Mouse (Mus musculus) heart, embryonic 11.5 days (tissue): ENCODE data around the gene Rab31. TPM values are rescaled to one million over a fixed set of nuclear protein-coding genes. Genes with fewer than 3 reads are reported as not detected.

Experiments used
- ATAC-seq: fragments of 200-750 bp; cut with Nextera tagmentation; replicated peaks from 2 replicates; pipeline ENCODE4 v1.8.0; 2017; ENCODE audit warnings: moderate library complexity; ENCODE audit not compliant: insufficient number of reproducible peaks, low FRiP score, low TSS enrichment
- H3K27ac ChIP-seq: fragments of 300-500 bp; sonication (generic); 2 replicates; pipeline ENCODE4 v1.5.1; 2014; ENCODE audit warnings: mild to moderate bottlenecking, low read depth, low read length
- H3K27me3 ChIP-seq: fragments of 300-500 bp; sonication (generic); 2 replicates; pipeline ENCODE4 v1.6.1; 2014; ENCODE audit warnings: mild to moderate bottlenecking, low read length, mixed read lengths; ENCODE audit not compliant: control insufficient read depth, insufficient read depth
- H3K36me3 ChIP-seq: fragments of 300-500 bp; sonication (generic); 2 replicates; pipeline ENCODE4 v1.6.1; 2014; ENCODE audit warnings: mild to moderate bottlenecking, low read length, moderate library complexity, mixed read lengths; ENCODE audit not compliant: control insufficient read depth, insufficient read depth
- H3K4me1 ChIP-seq: fragments of 300-500 bp; sonication (generic); 2 replicates; pipeline ENCODE4 v1.6.1; 2014; ENCODE audit warnings: low read length; ENCODE audit not compliant: control insufficient read depth, insufficient read depth
- H3K4me2 ChIP-seq: fragments of 300-500 bp; sonication (generic); 2 replicates; pipeline ENCODE4 v1.6.1; 2014; ENCODE audit warnings: mild to moderate bottlenecking, moderate library complexity
- H3K4me3 ChIP-seq: fragments of 300-500 bp; sonication (generic); 2 replicates; pipeline ENCODE4 v1.5.1; 2014; ENCODE audit warnings: low read depth, low read length
- H3K9ac ChIP-seq: fragments of 300-500 bp; sonication (generic); 2 replicates; pipeline ENCODE4 v1.6.1; 2014; ENCODE audit warnings: mild to moderate bottlenecking, low read depth, low read length, moderate library complexity
- H3K9me3 ChIP-seq: fragments of 300-500 bp; sonication (generic); replicated peaks from 2 replicates; pipeline ENCODE4 v1.6.1; 2016; ENCODE audit warnings: low read length; ENCODE audit not compliant: control insufficient read depth
- WGBS: fragments of 180-500 bp; shearing (Covaris S2); extraction: QIAGEN DNeasy Blood & Tissue Kit; methylation state at CpG from one replicate; pipeline ENCODE4 v1.1.7; 2014; ENCODE audit not compliant: insufficient replicate concordance; 5-methylcytosine and 5-hydroxymethylcytosine counted together
- polyA plus RNA-seq: library from polyadenylated mRNA; unstranded; fragments of >200 nt; fragmentation: Nextera tagmentation; extraction: Ambion mirVana; gene quantifications from 2 replicates; pipeline ENCODE4 v1.2.1, GENCODE M21; 2014

The Rab31 gene
- polyA plus RNA-seq, 1 experiment from 2014 or later: 33.2 TPM

DNA sequence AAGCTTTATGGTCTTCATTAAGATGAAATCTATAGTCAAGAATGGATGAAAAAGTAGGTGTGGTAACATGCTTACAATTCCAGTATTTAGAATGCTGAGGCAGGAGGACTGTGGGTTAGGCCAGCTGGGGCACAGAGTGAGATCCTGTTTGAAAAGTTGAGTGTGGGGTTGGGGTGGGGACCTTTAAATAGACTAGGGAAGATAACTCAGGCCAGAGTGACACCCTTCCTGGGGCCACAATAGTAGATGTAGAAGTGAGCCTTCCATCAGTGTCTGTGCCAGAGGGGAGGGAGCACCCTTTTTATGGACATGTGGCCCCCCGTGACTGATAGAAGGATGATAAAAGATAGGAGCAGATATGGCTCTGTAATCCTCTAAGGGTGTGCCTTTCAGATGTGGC is 26.8 kb upstream of the Rab31 start:
- Histone ChIP-seq H3K4me2 (peak overlapping the region; percentile 8; the same call in 1 of the 2 replicates), H3K4me1 (peaks cover 11% of the 10 kb centered on the region), H3K9ac (no peak overlapping the region), H3K36me3 (no peaks in the 10 kb centered on the region), H3K9me3 (no peaks in the 10 kb centered on the region), H3K27ac (no peak overlapping the region), H3K4me3 (no peak overlapping the region), H3K27me3 (no peaks in the 10 kb centered on the region)
- no peak for ATAC-seq
- 50% methylated on average over 1 of the region's 1 CpGs for WGBS

DNA sequence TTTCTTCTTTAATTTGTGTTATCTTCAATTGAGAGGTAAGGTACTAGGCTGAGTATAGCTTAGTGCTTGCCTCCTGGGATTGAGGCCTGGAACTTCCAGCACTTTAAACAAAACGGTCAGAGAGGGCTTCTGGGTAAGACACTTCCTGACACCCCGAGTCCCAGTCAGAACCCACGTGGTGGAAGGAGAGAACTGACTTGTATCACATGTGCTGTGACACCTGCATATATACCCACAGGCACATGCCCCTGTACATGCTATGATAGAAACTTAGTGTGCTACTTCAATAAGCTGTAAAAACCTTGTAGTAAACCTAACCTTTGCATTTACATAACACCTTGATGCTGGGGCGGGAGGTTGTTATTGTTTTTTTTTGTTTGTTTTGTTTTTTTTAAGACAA is 25.9 kb upstream of the Rab31 start:
- Histone ChIP-seq H3K4me2 (no peak overlapping the region), H3K27me3 (no peaks in the 10 kb centered on the region), H3K36me3 (no peaks in the 10 kb centered on the region), H3K4me3 (no peak overlapping the region), H3K9me3 (no peaks in the 10 kb centered on the region), H3K9ac (no peak overlapping the region), H3K4me1 (peaks cover 11% of the 10 kb centered on the region), H3K27ac (no peak overlapping the region)
- WGBS: 61% methylated on average over 4 of the region's 4 CpGs
- ATAC-seq: no peak

DNA sequence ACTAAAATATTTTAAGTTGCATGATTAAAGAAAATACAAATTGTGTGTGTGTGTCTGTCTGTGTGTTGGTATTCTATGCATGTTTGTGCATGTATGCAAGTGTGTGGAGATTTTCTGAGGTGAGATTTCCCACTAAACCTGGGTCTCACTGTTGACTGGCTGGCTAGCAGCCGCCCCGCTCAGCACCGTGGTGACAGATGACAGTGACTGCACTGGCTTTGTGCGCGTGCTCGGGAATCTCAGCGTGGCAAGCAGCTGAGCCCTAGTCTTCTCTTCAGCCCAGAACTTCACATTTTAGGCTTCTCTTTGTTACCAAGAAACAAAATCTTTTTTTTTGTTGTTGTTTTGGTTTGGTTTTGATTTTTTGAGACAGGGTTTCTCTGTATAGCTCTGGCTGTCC is 23.5 kb upstream of the Rab31 start:
- Histone ChIP-seq H3K4me2 (no peak overlapping the region), H3K27me3 (no peaks in the 10 kb centered on the region), H3K27ac (no peak overlapping the region), H3K4me3 (no peak overlapping the region), H3K9me3 (no peaks in the 10 kb centered on the region), H3K9ac (no peak overlapping the region), H3K36me3 (no peaks in the 10 kb centered on the region), H3K4me1 (peaks cover 6% of the 10 kb centered on the region)
- ATAC-seq: no peak
- 70% methylated on average over 7 of the region's 7 CpGs for WGBS

DNA sequence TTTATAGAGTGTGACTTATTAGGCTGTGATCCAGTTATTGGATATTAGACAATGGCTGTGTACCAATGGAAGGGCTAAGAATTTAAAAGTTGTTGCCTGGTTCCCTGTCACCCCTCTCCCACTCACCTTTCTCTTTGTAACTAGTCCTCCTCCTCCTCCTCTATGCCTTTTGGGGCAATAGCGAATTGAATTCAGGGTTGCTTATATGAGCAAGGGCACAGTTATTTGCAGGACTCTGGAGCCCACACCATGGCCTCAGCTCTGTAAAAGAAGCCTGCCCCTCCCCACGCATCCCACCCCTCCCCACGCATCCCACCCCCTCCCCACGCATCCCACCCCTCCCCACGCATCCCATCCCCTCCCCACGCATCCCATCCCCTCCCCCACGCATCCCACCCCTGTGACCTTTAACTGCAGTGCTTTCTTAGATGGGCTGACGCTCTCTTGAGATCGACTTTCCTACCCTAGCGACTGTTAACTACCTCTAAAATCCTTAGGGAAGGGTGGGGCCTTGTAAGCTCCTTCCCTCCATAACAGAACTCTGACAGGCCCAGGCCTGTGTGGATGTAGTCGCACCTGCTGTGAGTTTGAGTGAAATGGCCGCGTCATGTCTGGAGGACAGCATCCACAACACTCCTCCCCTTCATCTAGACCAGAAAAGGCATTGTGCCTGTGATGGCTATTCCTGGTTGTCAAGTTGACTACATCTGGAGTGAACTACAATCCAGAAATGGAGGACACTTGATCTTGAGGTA is 21.7 kb upstream of the Rab31 start:
- Histone ChIP-seq H3K4me2 (no peak overlapping the region), H3K9ac (no peak overlapping the region)
- whole genome bisulfite sequencing: 82% methylated on average over 13 of the region's 13 CpGs

DNA sequence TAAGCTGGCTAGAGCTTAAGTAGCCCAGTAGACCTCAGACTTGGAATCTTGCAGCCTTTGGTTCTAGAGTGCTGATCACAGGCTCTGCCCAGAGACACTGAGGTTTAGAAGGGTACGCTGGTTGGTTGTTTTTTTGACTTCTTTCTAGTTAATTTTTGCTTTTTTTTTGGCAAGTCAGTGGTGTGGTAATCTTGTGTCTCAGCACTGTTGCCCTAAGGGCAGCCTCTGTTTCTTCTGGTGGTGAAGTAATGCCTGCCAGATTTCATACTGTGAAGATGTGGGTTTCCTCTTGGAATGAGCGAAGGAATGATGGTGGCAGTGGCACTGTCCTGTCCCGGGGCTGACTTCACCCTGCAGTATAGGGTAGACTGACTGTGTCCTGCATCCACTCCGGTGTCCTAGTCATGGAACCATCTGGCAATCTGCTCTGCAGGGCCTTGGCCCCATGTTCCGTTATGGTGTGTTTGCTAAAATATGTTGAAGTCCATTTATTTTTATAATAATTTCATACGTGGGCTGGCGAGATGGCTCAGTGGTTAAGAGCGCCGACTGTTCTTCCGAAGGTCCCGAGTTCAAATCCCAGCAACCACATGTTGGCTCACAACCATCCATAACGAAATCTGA is 20.9 kb upstream of the Rab31 start:
- WGBS: 90% methylated on average over 12 of the region's 12 CpGs
- ATAC-seq: no peak
- Histone ChIP-seq H3K4me2 (no peak overlapping the region), H3K4me3 (no peak overlapping the region), H3K9ac (no peak overlapping the region), H3K27ac (no peak overlapping the region), H3K36me3 (no peaks in the 10 kb centered on the region), H3K27me3 (no peaks in the 10 kb centered on the region), H3K9me3 (no peaks in the 10 kb centered on the region), H3K4me1 (no peaks in the 10 kb centered on the region)

More for the DNA sequence above, 21.7 kb upstream of the Rab31 start:
- no peaks in the 10 kb centered on the region for H3K9me3 ChIP-seq
- no peak overlapping the region for H3K27ac ChIP-seq
- H3K4me1 ChIP-seq: peaks cover 2% of the 10 kb centered on the region
- H3K27me3 ChIP-seq: no peaks in the 10 kb centered on the region
- no peak overlapping the region for H3K4me3 ChIP-seq
- no peaks in the 10 kb centered on the region for H3K36me3 ChIP-seq
- ATAC-seq: no peak

DNA sequence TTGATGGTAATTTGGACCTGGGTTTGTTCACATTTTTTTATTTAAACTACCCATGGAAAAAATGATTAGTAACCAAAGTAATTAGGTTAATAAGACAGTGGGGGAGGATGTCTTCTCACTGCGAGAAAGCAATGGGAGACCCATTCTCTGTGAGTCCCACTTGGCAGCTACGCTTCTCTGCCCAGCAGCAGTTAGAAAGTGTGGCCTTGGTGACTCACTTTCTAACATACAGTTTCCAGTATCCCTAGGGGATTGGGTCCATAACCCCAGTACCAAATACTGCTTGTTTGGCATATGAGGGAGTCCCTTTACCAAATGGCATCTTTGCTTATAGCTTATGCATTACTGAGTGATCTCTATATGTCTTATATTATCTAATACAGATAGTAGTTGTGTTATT is 18.6 kb upstream of the Rab31 start:
- H3K36me3 ChIP-seq: 0 out of 2 replicates have a peak, but pooled peaks cover 2% of the 10 kb centered on the region
- no peak overlapping the region for H3K4me2 ChIP-seq
- H3K27ac ChIP-seq: no peak overlapping the region
- H3K9me3 ChIP-seq: no peaks in the 10 kb centered on the region
- H3K4me1 ChIP-seq: peaks cover 6% of the 10 kb centered on the region; the same call in 1 of the 2 replicates
- 91% methylated on average over 2 of the region's 2 CpGs for WGBS
- H3K9ac ChIP-seq: no peak overlapping the region
- no peak for ATAC-seq
- H3K4me3 ChIP-seq: no peak overlapping the region
- no peaks in the 10 kb centered on the region for H3K27me3 ChIP-seq

DNA sequence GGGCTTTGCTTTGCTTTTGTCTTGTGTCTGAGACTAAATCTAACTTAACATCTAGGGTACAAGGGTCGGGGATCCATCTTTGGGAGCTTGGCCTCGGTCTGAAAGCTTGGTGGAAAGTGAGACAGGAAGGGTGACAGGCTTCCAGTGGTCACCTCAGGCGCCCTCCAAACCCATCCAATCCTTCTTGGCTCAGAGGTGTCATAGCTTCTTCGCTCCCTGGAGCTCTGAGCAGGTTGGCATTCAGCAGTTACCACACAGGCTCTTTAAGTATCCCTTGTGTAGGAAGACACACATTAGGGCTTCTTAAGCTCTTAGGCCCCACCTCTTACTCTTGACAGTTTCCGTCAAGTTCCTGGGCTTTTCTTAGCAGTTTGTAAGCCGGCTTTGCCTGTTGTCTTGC is 17.0 kb upstream of the Rab31 start:
- Histone ChIP-seq H3K36me3 (0 out of 2 replicates have a peak, but pooled peaks cover 5% of the 10 kb centered on the region), H3K4me1 (peaks cover 13% of the 10 kb centered on the region), H3K4me2 (no peak overlapping the region), H3K27me3 (no peaks in the 10 kb centered on the region), H3K9ac (no peak overlapping the region), H3K27ac (no peak overlapping the region), H3K9me3 (no peaks in the 10 kb centered on the region), H3K4me3 (no peak overlapping the region)
- 83% methylated on average over 6 of the region's 6 CpGs for WGBS
- no peak for ATAC-seq

DNA sequence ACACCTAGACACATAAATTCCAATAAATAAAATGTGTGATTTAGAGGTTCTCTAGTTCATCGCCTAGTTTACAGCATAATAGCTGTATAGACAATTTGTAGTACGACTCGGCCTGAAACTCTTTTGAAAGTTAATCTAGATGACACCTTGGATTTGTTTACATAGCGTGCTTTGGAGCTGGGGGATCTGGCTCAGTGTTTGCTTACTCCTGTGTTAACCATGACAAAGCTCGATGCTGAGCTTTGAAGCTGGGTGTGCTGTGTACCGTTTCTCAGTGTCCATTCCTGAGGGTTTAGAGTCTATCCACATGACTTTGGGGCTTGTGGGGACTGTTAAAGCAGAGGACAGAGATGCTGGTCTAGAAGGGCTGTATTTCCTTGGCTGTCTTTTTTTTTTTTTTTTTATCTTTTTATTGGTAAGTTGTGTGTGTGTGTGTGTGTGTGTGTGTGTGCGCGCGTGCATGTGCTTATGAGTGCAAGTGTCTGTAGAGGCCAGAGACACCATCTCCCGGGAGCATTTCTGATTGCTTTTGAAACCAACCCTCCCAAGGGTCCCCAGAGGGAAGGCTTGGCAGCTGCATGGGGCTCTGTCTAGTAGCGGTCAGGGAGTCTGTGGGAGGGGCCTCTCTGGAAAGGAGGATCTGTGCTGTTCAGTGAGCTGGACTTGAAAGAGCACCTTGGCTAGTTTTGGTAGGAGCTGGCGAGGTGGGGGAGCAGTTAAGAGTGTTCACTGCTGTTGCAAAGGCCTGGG is 16.2 kb upstream of the Rab31 start:
- Histone ChIP-seq H3K4me2 (no peak overlapping the region), H3K4me3 (no peak overlapping the region), H3K27ac (no peak overlapping the region), H3K36me3 (0 out of 2 replicates have a peak, but pooled peaks cover 5% of the 10 kb centered on the region), H3K9me3 (no peaks in the 10 kb centered on the region), H3K4me1 (peaks cover 16% of the 10 kb centered on the region), H3K27me3 (no peaks in the 10 kb centered on the region), H3K9ac (no peak overlapping the region)
- no peak for ATAC-seq
- WGBS: 74% methylated on average over 12 of the region's 12 CpGs
